Mouse (Mus musculus): Measurements from ENCODE around the gene Slc35f1.

Gene Slc35f1

GRCm38 (mm10) chr10:52923143-52923542 lies 232.8 kb downstream of the Slc35f1 start:
- DNase-seq (ENCODE audit: low read depth in 1 of 2, low spot score in 2 of 2): no peak

GRCm38 (mm10) chr10:52926330-52926729 lies 236.0 kb downstream of the Slc35f1 start:
- no peak for DNase-seq (ENCODE audit: low read depth in 1 of 2, low spot score in 2 of 2)

GRCm38 (mm10) chr10:52932159-52932558 lies 241.8 kb downstream of the Slc35f1 start:
- no peak for DNase-seq (ENCODE audit: low read depth in 1 of 2, low spot score in 2 of 2)

- no peak for DNase-seq (ENCODE audit: low read depth in 1 of 2, low spot score in 2 of 2)
Observed at GRCm38 (mm10) chr10:52934615-52935014, 244.3 kb downstream of the Slc35f1 start.

GRCm38 (mm10) chr10:52940111-52940830 lies 249.9 kb downstream of the Slc35f1 start:
- DNase-seq (ENCODE audit: low read depth in 1 of 2, low spot score in 2 of 2): no peak

- DNase-seq (ENCODE audit: low read depth in 1 of 2, low spot score in 2 of 2): no peak
Observed at GRCm38 (mm10) chr10:52940831-52941216, 250.5 kb downstream of the Slc35f1 start.

GRCm38 (mm10) chr10:52952581-52952980 lies 262.2 kb downstream of the Slc35f1 start:
- no peak for DNase-seq (ENCODE audit: low read depth in 1 of 2, low spot score in 2 of 2)

- DNase-seq (ENCODE audit: low read depth in 1 of 2, low spot score in 2 of 2): no peak
Observed at GRCm38 (mm10) chr10:52956728-52957127, 266.4 kb downstream of the Slc35f1 start.

GRCm38 (mm10) chr10:52979251-52979650 lies 288.9 kb downstream of the Slc35f1 start:
- no peak for DNase-seq (ENCODE audit: low read depth in 1 of 2, low spot score in 2 of 2)

- no peak for DNase-seq (ENCODE audit: low read depth in 1 of 2, low spot score in 2 of 2)
Observed at GRCm38 (mm10) chr10:52982836-52983235, 292.5 kb downstream of the Slc35f1 start.

- DNase-seq (ENCODE audit: low read depth in 1 of 2, low spot score in 2 of 2): no peak
Observed at GRCm38 (mm10) chr10:52992246-52992645, 301.9 kb downstream of the Slc35f1 start.

GRCm38 (mm10) chr10:52996886-52997285 lies 306.6 kb downstream of the Slc35f1 start:
- no peak for DNase-seq (ENCODE audit: low read depth in 1 of 2, low spot score in 2 of 2)

GRCm38 (mm10) chr10:53001136-53001535 lies 310.8 kb downstream of the Slc35f1 start:
- no peak for DNase-seq (ENCODE audit: low read depth in 1 of 2, low spot score in 2 of 2)

GRCm38 (mm10) chr10:53006229-53007190 lies 316.2 kb downstream of the Slc35f1 start:
- DNase-seq (ENCODE audit: low read depth in 1 of 2, low spot score in 2 of 2): no peak

GRCm38 (mm10) chr10:53013878-53014277 lies 323.5 kb downstream of the Slc35f1 start:
- no peak for DNase-seq (ENCODE audit: low read depth in 1 of 2, low spot score in 2 of 2)

GRCm38 (mm10) chr10:53028454-53028853 lies 338.1 kb downstream of the Slc35f1 start:
- no peak for DNase-seq (ENCODE audit: low read depth in 1 of 2, low spot score in 2 of 2)

GRCm38 (mm10) chr10:53035202-53035601 lies 344.9 kb downstream of the Slc35f1 start:
- no peak for DNase-seq (ENCODE audit: low read depth in 1 of 2, low spot score in 2 of 2)

- no peak for DNase-seq (ENCODE audit: low read depth in 1 of 2, low spot score in 2 of 2)
Observed at GRCm38 (mm10) chr10:53045931-53046330, 355.6 kb downstream of the Slc35f1 start.

GRCm38 (mm10) chr10:53052521-53052920 lies 362.2 kb downstream of the Slc35f1 start:
- DNase-seq (ENCODE audit: low read depth in 1 of 2, low spot score in 2 of 2): no peak

GRCm38 (mm10) chr10:53060745-53061144 lies 370.4 kb downstream of the Slc35f1 start:
- no peak for DNase-seq (ENCODE audit: low read depth in 1 of 2, low spot score in 2 of 2)

- DNase-seq (ENCODE audit: low read depth in 1 of 2, low spot score in 2 of 2): no peak
Observed at GRCm38 (mm10) chr10:53062741-53063140, 372.4 kb downstream of the Slc35f1 start.

GRCm38 (mm10) chr10:53087811-53088210 lies 397.5 kb downstream of the Slc35f1 start:
- no peak for DNase-seq (ENCODE audit: low read depth in 1 of 2, low spot score in 2 of 2)

Measured in monocyte, adult 2 months (primary cell).